Mouse (Mus musculus) embryonic facial prominence, embryonic 15.5 days (tissue): ENCODE results near the gene Pgm2. TPM values are rescaled to one million over a fixed set of nuclear protein-coding genes. Genes with fewer than 3 reads are reported as not detected.

Experiments used
- ATAC-seq: fragments of 200-750 bp; cut with Nextera tagmentation; 2 replicates; pipeline ENCODE4 v1.8.0; 2017; ENCODE audit warnings: low read depth, moderate TSS enrichment; ENCODE audit not compliant: insufficient number of reproducible peaks, low FRiP score, low TSS enrichment
- H3K27ac ChIP-seq: fragments of 300-500 bp; sonication (generic); replicated peaks from 2 replicates; pipeline ENCODE4 v1.5.1; 2015; ENCODE audit warnings: mild to moderate bottlenecking, inconsistent platforms
- H3K27me3 ChIP-seq: fragments of 300-500 bp; sonication (generic); 2 replicates; pipeline ENCODE4 v1.6.1; 2015; ENCODE audit warnings: inconsistent platforms
- H3K36me3 ChIP-seq: fragments of 300-500 bp; sonication (generic); 2 replicates; pipeline ENCODE4 v1.6.1; 2015; ENCODE audit warnings: mild to moderate bottlenecking, inconsistent platforms
- H3K4me1 ChIP-seq: fragments of 300-500 bp; sonication (generic); 2 replicates; pipeline ENCODE4 v1.6.1; 2015; ENCODE audit warnings: inconsistent platforms
- H3K4me2 ChIP-seq: fragments of 300-500 bp; sonication (generic); replicated peaks from 2 replicates; pipeline ENCODE4 v1.6.1; 2015; ENCODE audit warnings: mild to moderate bottlenecking, inconsistent platforms
- H3K4me3 ChIP-seq: fragments of 300-500 bp; sonication (generic); replicated peaks from 2 replicates; pipeline ENCODE4 v1.5.1; 2015; ENCODE audit warnings: mild to moderate bottlenecking, inconsistent platforms
- H3K9ac ChIP-seq: fragments of 300-500 bp; sonication (generic); 2 replicates; pipeline ENCODE4 v1.6.1; 2015; ENCODE audit warnings: inconsistent platforms
- H3K9me3 ChIP-seq: fragments of 300-500 bp; sonication (generic); replicated peaks from 2 replicates; pipeline ENCODE4 v1.6.1; 2016; ENCODE audit warnings: inconsistent platforms
- WGBS: fragments of 180-500 bp; shearing (Covaris S2); methylation state at CpG from one replicate; pipeline ENCODE4 v1.1.7; 2015; 5-methylcytosine and 5-hydroxymethylcytosine counted together
- polyA plus RNA-seq: library from polyadenylated mRNA; unstranded; fragments of >200 nt; fragmentation: Nextera tagmentation; extraction: Ambion mirVana; gene quantifications from 2 replicates; pipeline ENCODE4 v1.2.1, GENCODE M21; 2015

Pgm2 gene
- polyA plus RNA-seq, 1 experiment from 2014 or later = 30.7 TPM

- no peak overlapping the region for H3K4me2 ChIP-seq
- H3K4me1 ChIP-seq = 0 out of 2 replicates have a peak, but pooled peaks cover 3% of the 10 kb centered on the region
- no peaks in the 10 kb centered on the region for H3K9me3 ChIP-seq
- no peaks in the 10 kb centered on the region for H3K36me3 ChIP-seq
- H3K9ac ChIP-seq = no peak overlapping the region
- no peaks in the 10 kb centered on the region for H3K27me3 ChIP-seq
- ATAC-seq = peak; percentile 24; the same call in 1 of the 2 replicates
- WGBS = 53% methylated on average over 10 of the region's 10 CpGs
- no peak overlapping the region for H3K27ac ChIP-seq
- H3K4me3 ChIP-seq = no peak overlapping the region
These were observed 53.7 kb downstream of the Pgm2 start for GRCm38 (mm10) chr5:64146384-64147005.

- 22% methylated on average over 17 of the region's 17 CpGs for WGBS
- peak overlapping the region; percentile 21 for H3K4me2 ChIP-seq
- H3K9ac ChIP-seq = no peak overlapping the region
- no peak overlapping the region for H3K4me3 ChIP-seq
- no peaks in the 10 kb centered on the region for H3K27me3 ChIP-seq
- no peak for ATAC-seq
- H3K27ac ChIP-seq = no peak overlapping the region
- 0 out of 2 replicates have a peak, but pooled peaks cover 3% of the 10 kb centered on the region for H3K4me1 ChIP-seq
- no peaks in the 10 kb centered on the region for H3K9me3 ChIP-seq
- H3K36me3 ChIP-seq = no peaks in the 10 kb centered on the region
These were observed 56.7 kb downstream of the Pgm2 start for GRCm38 (mm10) chr5:64149184-64150127.

- H3K4me3 ChIP-seq = no peak overlapping the region
- H3K9ac ChIP-seq = no peak overlapping the region
- H3K4me2 ChIP-seq = no peak overlapping the region
- peaks cover 5% of the 10 kb centered on the region for H3K27me3 ChIP-seq
- 87% methylated on average over 1 of the region's 1 CpGs for WGBS
- no peak overlapping the region for H3K27ac ChIP-seq
- no peak for ATAC-seq
- no peaks in the 10 kb centered on the region; the same call in 1 of the 2 replicates for H3K4me1 ChIP-seq
- H3K9me3 ChIP-seq = no peaks in the 10 kb centered on the region
- H3K36me3 ChIP-seq = no peaks in the 10 kb centered on the region
These were observed 60.6 kb downstream of the Pgm2 start for GRCm38 (mm10) chr5:64153319-64153718.

- 0 out of 2 replicates have a peak within 1 kb of the TSS, but pooled peaks have one; percentile 22 for H3K27ac ChIP-seq
- H3K4me3 ChIP-seq = 0 out of 2 replicates have a peak within 1 kb of the TSS, but pooled peaks have one; percentile 6
- peaks cover 25% of the 10 kb centered on the region for H3K27me3 ChIP-seq
- WGBS = 32% methylated on average over 11 of the region's 11 CpGs
- peak within 1 kb of the TSS; percentile 32 for H3K4me2 ChIP-seq
- H3K36me3 ChIP-seq = no peaks in the 10 kb centered on the region
- peaks cover 17% of the 10 kb centered on the region for H3K4me1 ChIP-seq
- ATAC-seq = no peak
- H3K9me3 ChIP-seq = no peaks in the 10 kb centered on the region
- H3K9ac ChIP-seq = 0 out of 2 replicates have a peak within 1 kb of the TSS, but pooled peaks have one; percentile 15
These were observed 63.3 kb downstream of the Pgm2 start, which contains the start of gene Tbc1d1 for GRCm38 (mm10) chr5:64155861-64156550. TSS of gene Tbc1d1 (plus strand) at chr5:64156305.

- peaks cover 31% of the 10 kb centered on the region for H3K27me3 ChIP-seq
- peaks cover 17% of the 10 kb centered on the region for H3K4me1 ChIP-seq
- H3K36me3 ChIP-seq = no peaks in the 10 kb centered on the region
- H3K27ac ChIP-seq = 0 out of 2 replicates have a peak overlapping the region, but pooled peaks have one; percentile 22
- ATAC-seq = no peak
- H3K9me3 ChIP-seq = no peaks in the 10 kb centered on the region
- 0 out of 2 replicates have a peak overlapping the region, but pooled peaks have one; percentile 6 for H3K4me3 ChIP-seq
- H3K4me2 ChIP-seq = peak overlapping the region; percentile 32
- 52% methylated on average over 4 of the region's 4 CpGs for WGBS
- H3K9ac ChIP-seq = 0 out of 2 replicates have a peak overlapping the region, but pooled peaks have one; percentile 15
These were observed 63.8 kb downstream of the Pgm2 start for GRCm38 (mm10) chr5:64156579-64156978.

- Histone ChIP-seq H3K27ac (no peak overlapping the region), H3K4me2 (no peak overlapping the region), H3K4me3 (no peak overlapping the region), H3K9ac (no peak overlapping the region), H3K4me1 (peaks cover 17% of the 10 kb centered on the region), H3K27me3 (peaks cover 38% of the 10 kb centered on the region), H3K9me3 (no peaks in the 10 kb centered on the region), H3K36me3 (no peaks in the 10 kb centered on the region)
- 32% methylated on average over 1 of the region's 1 CpGs for WGBS
- ATAC-seq = no peak
These were observed 65.2 kb downstream of the Pgm2 start for GRCm38 (mm10) chr5:64157926-64158325.

GRCm38 (mm10) chr5:64158501-64158900 lies 65.8 kb downstream of the Pgm2 start:
- peaks cover 17% of the 10 kb centered on the region for H3K4me1 ChIP-seq
- 0 out of 2 replicates have a peak overlapping the region, but pooled peaks have one; percentile 100 for H3K4me2 ChIP-seq
- no peaks in the 10 kb centered on the region for H3K36me3 ChIP-seq
- H3K9ac ChIP-seq = no peak overlapping the region
- ATAC-seq = no peak
- H3K27me3 ChIP-seq = peaks cover 38% of the 10 kb centered on the region
- H3K9me3 ChIP-seq = no peaks in the 10 kb centered on the region
- H3K27ac ChIP-seq = no peak overlapping the region
- WGBS = 37% methylated on average over 4 of the region's 4 CpGs
- H3K4me3 ChIP-seq = no peak overlapping the region

GRCm38 (mm10) chr5:64159065-64159780 lies 66.5 kb downstream of the Pgm2 start:
- Histone ChIP-seq H3K4me2 (peak overlapping the region; percentile 100), H3K27ac (no peak overlapping the region)
- peak; percentile 13; the same call in 1 of the 2 replicates for ATAC-seq

GRCm38 (mm10) chr5:64159781-64160704 lies 67.3 kb downstream of the Pgm2 start:
- no peak overlapping the region for H3K27ac ChIP-seq
- H3K4me1 ChIP-seq = peaks cover 17% of the 10 kb centered on the region
- peak overlapping the region; percentile 54 for H3K4me3 ChIP-seq
- ATAC-seq = peak; percentile 78
- no peaks in the 10 kb centered on the region for H3K36me3 ChIP-seq
- peak overlapping the region; percentile 39; the same call in 1 of the 2 replicates for H3K9ac ChIP-seq
- H3K9me3 ChIP-seq = no peaks in the 10 kb centered on the region
- under 1% methylated on average over 63 of the region's 63 CpGs for WGBS
- H3K27me3 ChIP-seq = peaks cover 38% of the 10 kb centered on the region
- H3K4me2 ChIP-seq = peak overlapping the region; percentile 100

More at GRCm38 (mm10) chr5:64159065-64159780, 66.5 kb downstream of the Pgm2 start:
- Histone ChIP-seq H3K4me1 (peaks cover 17% of the 10 kb centered on the region), H3K9me3 (no peaks in the 10 kb centered on the region), H3K4me3 (peak overlapping the region; percentile 54), H3K27me3 (peaks cover 38% of the 10 kb centered on the region), H3K9ac (peak overlapping the region; percentile 39; the same call in 1 of the 2 replicates), H3K36me3 (no peaks in the 10 kb centered on the region)
- WGBS = under 1% methylated on average over 39 of the region's 39 CpGs
